Mouse (Mus musculus): ENCODE measurements around the gene L1cam. TPM values are rescaled to one million over a fixed set of nuclear protein-coding genes. Genes with fewer than 3 reads are reported as not detected.

Gene L1cam
- polyA plus RNA-seq (2014; fragmentation: Illumina TruSeq; extraction: RNeasy Lipid Tissue Mini Kit (QIAGEN cat#74804); ENCODE audit: low read depth, low replicate concordance): not detected

GRCm38 (mm10) chrX:73895719-73896118, at the start of gene L1cam:
Gene L1cam, minus strand, starts transcription at chrX:73896105.

GRCm38 (mm10) chrX:73930402-73931062, 34.6 kb upstream of the L1cam start, which contains the start of gene Renbp:
Gene Renbp, minus strand, starts transcription at chrX:73930850.

GRCm38 (mm10) chrX:73921823-73922549, 26.1 kb upstream of the L1cam start, which contains the start of the genes Arhgap4 and Naa10:
Gene Arhgap4, minus strand, starts transcription at chrX:73921870.
Gene Naa10, minus strand, starts transcription at chrX:73921944.

GRCm38 (mm10) chrX:73891551-73892152, 4.3 kb downstream of the L1cam start, which contains the start of gene Avpr2:
Gene Avpr2, plus strand, starts transcription at chrX:73892102.

GRCm38 (mm10) chrX:73824185-73825151, 71.4 kb downstream of the L1cam start, which contains the start of gene Pdzd4:
Gene Pdzd4, minus strand, starts transcription at chrX:73824969.

Other genes with a start within 250 kb of the L1cam start
- not detected for gene Pnck, start 236.0 kb downstream of the L1cam start, polyA plus RNA-seq (2014; fragmentation: Illumina TruSeq; extraction: RNeasy Lipid Tissue Mini Kit (QIAGEN cat#74804); ENCODE audit: low read depth, low replicate concordance)
- 3.2 TPM for gene Slc6a8, start 223.0 kb downstream of the L1cam start, polyA plus RNA-seq (2014; fragmentation: Illumina TruSeq; extraction: RNeasy Lipid Tissue Mini Kit (QIAGEN cat#74804); ENCODE audit: low read depth, low replicate concordance)
- 26.6 TPM for gene Bcap31, start 179.9 kb downstream of the L1cam start, polyA plus RNA-seq (2014; fragmentation: Illumina TruSeq; extraction: RNeasy Lipid Tissue Mini Kit (QIAGEN cat#74804); ENCODE audit: low read depth, low replicate concordance)
- 1.8 TPM for gene Abcd1, start 179.5 kb downstream of the L1cam start, polyA plus RNA-seq (2014; fragmentation: Illumina TruSeq; extraction: RNeasy Lipid Tissue Mini Kit (QIAGEN cat#74804); ENCODE audit: low read depth, low replicate concordance)
- not detected for gene Plxnb3, start 139.0 kb downstream of the L1cam start, polyA plus RNA-seq (2014; fragmentation: Illumina TruSeq; extraction: RNeasy Lipid Tissue Mini Kit (QIAGEN cat#74804); ENCODE audit: low read depth, low replicate concordance)
- gene Srpk3, start 121.7 kb downstream of the L1cam start, polyA plus RNA-seq (2014; fragmentation: Illumina TruSeq; extraction: RNeasy Lipid Tissue Mini Kit (QIAGEN cat#74804); ENCODE audit: low read depth, low replicate concordance): not detected
- 7.8 TPM for gene Idh3g, start 109.2 kb downstream of the L1cam start, polyA plus RNA-seq (2014; fragmentation: Illumina TruSeq; extraction: RNeasy Lipid Tissue Mini Kit (QIAGEN cat#74804); ENCODE audit: low read depth, low replicate concordance)
- 9.3 TPM for gene Ssr4, start 109.1 kb downstream of the L1cam start, polyA plus RNA-seq (2014; fragmentation: Illumina TruSeq; extraction: RNeasy Lipid Tissue Mini Kit (QIAGEN cat#74804); ENCODE audit: low read depth, low replicate concordance)
- 0.14 TPM for gene Pdzd4, start 71.1 kb downstream of the L1cam start, polyA plus RNA-seq (2014; fragmentation: Illumina TruSeq; extraction: RNeasy Lipid Tissue Mini Kit (QIAGEN cat#74804); ENCODE audit: low read depth, low replicate concordance)
- gene Avpr2, start 4.0 kb downstream of the L1cam start, polyA plus RNA-seq (2014; fragmentation: Illumina TruSeq; extraction: RNeasy Lipid Tissue Mini Kit (QIAGEN cat#74804); ENCODE audit: low read depth, low replicate concordance): not detected
- 0.07 TPM for gene Arhgap4, start 25.8 kb upstream of the L1cam start, polyA plus RNA-seq (2014; fragmentation: Illumina TruSeq; extraction: RNeasy Lipid Tissue Mini Kit (QIAGEN cat#74804); ENCODE audit: low read depth, low replicate concordance)
- gene Naa10, start 25.8 kb upstream of the L1cam start, polyA plus RNA-seq (2014; fragmentation: Illumina TruSeq; extraction: RNeasy Lipid Tissue Mini Kit (QIAGEN cat#74804); ENCODE audit: low read depth, low replicate concordance): 1.2 TPM
- gene Renbp, start 34.7 kb upstream of the L1cam start, polyA plus RNA-seq (2014; fragmentation: Illumina TruSeq; extraction: RNeasy Lipid Tissue Mini Kit (QIAGEN cat#74804); ENCODE audit: low read depth, low replicate concordance): not detected
- gene Hcfc1, start 70.3 kb upstream of the L1cam start, polyA plus RNA-seq (2014; fragmentation: Illumina TruSeq; extraction: RNeasy Lipid Tissue Mini Kit (QIAGEN cat#74804); ENCODE audit: low read depth, low replicate concordance): 10.4 TPM
- gene Irak1, start 127.8 kb upstream of the L1cam start, polyA plus RNA-seq (2014; fragmentation: Illumina TruSeq; extraction: RNeasy Lipid Tissue Mini Kit (QIAGEN cat#74804); ENCODE audit: low read depth, low replicate concordance): 4.5 TPM
- gene Opn1mw, start 231.4 kb upstream of the L1cam start, polyA plus RNA-seq (2014; fragmentation: Illumina TruSeq; extraction: RNeasy Lipid Tissue Mini Kit (QIAGEN cat#74804); ENCODE audit: low read depth, low replicate concordance): not detected
- gene Mecp2, start 239.3 kb upstream of the L1cam start, polyA plus RNA-seq (2014; fragmentation: Illumina TruSeq; extraction: RNeasy Lipid Tissue Mini Kit (QIAGEN cat#74804); ENCODE audit: low read depth, low replicate concordance): 2.5 TPM

All from testis, adult 10 weeks (tissue).